Mouse (Mus musculus): ENCODE measurements around the gene Rimbp2. TPM values are rescaled to one million over a fixed set of nuclear protein-coding genes. Genes with fewer than 3 reads are reported as not detected.

Gene Rimbp2
- total and polyA plus RNA-seq, 3 experiments, result not detected

- H3K9me3 ChIP-seq (replicated peaks; ENCODE audit: insufficient read depth, low read length), result no peaks in the 10 kb centered on the region
- peak; percentile 16 for DNase-seq (ENCODE audit: low read depth, low spot score)
- no peak overlapping the region for H3K4me3 ChIP-seq (ENCODE audit: control insufficient read depth in 1 of 2, insufficient read depth in 1 of 2, low read depth in 2 of 2, low read length in 2 of 2)
- H3K9ac ChIP-seq (ENCODE audit: control insufficient read depth, low read depth, low read length, poor library complexity, severe bottlenecking), result no peak overlapping the region
- no peaks in the 10 kb centered on the region for H3K79me2 ChIP-seq (ENCODE audit: control insufficient read depth, insufficient read depth, low read length, poor library complexity)
- H3K27ac ChIP-seq (ENCODE audit: control insufficient read depth, low read depth, low read length), result no peak overlapping the region
- no peaks in the 10 kb centered on the region for H3K27me3 ChIP-seq (ENCODE audit: control insufficient read depth in 1 of 2, insufficient read depth in 2 of 2, low read length in 2 of 2)
- TF ChIP-seq ZKSCAN1 (IDR thresholded peaks at IDR 0.05; ENCODE audit: low read depth, low read length), result no peak
- no peak for TF ChIP-seq SIN3A (IDR thresholded peaks at IDR 0.05; ENCODE audit: low read length)
- TF ChIP-seq MAFK (IDR thresholded peaks at IDR 0.05; ENCODE audit: borderline replicate concordance, low read depth, low read length), result no peak
- no peaks in the 10 kb centered on the region for H3K36me3 ChIP-seq (ENCODE audit: control insufficient read depth in 1 of 2, insufficient read depth in 2 of 2, low read length in 2 of 2)
- H3K4me1 ChIP-seq (ENCODE audit: control insufficient read depth in 1 of 2, insufficient read depth in 2 of 2, low read length in 2 of 2), result no peaks in the 10 kb centered on the region
Observed at GRCm38 (mm10) chr5:128917116-128917959, 35.9 kb downstream of the Rimbp2 start.

GRCm38 (mm10) chr5:128913820-128914219, 39.5 kb downstream of the Rimbp2 start:
- Histone ChIP-seq H3K36me3 (ENCODE audit: control insufficient read depth in 1 of 2, insufficient read depth in 2 of 2, low read length in 2 of 2) (no peaks in the 10 kb centered on the region), H3K9ac (ENCODE audit: control insufficient read depth, low read depth, low read length, poor library complexity, severe bottlenecking) (no peak overlapping the region), H3K9me3 (replicated peaks; ENCODE audit: insufficient read depth, low read length) (no peaks in the 10 kb centered on the region), H3K27ac (ENCODE audit: control insufficient read depth, low read depth, low read length) (no peak overlapping the region), H3K4me3 (ENCODE audit: control insufficient read depth in 1 of 2, insufficient read depth in 1 of 2, low read depth in 2 of 2, low read length in 2 of 2) (no peak overlapping the region), H3K4me1 (ENCODE audit: control insufficient read depth in 1 of 2, insufficient read depth in 2 of 2, low read length in 2 of 2) (no peaks in the 10 kb centered on the region), H3K79me2 (ENCODE audit: control insufficient read depth, insufficient read depth, low read length, poor library complexity) (no peaks in the 10 kb centered on the region), H3K27me3 (ENCODE audit: control insufficient read depth in 1 of 2, insufficient read depth in 2 of 2, low read length in 2 of 2) (no peaks in the 10 kb centered on the region)
- DNase-seq (ENCODE audit: low read depth, low spot score), result no peak
- TF ChIP-seq POLR2AphosphoS2 (IDR thresholded peaks at IDR 0.05; ENCODE audit: low read length), result no peak
- TF ChIP-seq CTCF (IDR thresholded peaks at IDR 0.05 in 2 of 3, conservative IDR thresholded peaks at IDR 0.05 in 1 of 3; ENCODE audit: control insufficient read depth in 1 of 3, insufficient read depth in 1 of 3, low read depth in 2 of 3, low read length in 3 of 3, poor library complexity in 1 of 3, severe bottlenecking in 1 of 3), result peak in 1 of 3 experiments; percentile 8; a peak in 1 of 6 replicates
- no peak for TF ChIP-seq TBP (IDR thresholded peaks at IDR 0.05; ENCODE audit: low read depth, low read length)

DNA sequence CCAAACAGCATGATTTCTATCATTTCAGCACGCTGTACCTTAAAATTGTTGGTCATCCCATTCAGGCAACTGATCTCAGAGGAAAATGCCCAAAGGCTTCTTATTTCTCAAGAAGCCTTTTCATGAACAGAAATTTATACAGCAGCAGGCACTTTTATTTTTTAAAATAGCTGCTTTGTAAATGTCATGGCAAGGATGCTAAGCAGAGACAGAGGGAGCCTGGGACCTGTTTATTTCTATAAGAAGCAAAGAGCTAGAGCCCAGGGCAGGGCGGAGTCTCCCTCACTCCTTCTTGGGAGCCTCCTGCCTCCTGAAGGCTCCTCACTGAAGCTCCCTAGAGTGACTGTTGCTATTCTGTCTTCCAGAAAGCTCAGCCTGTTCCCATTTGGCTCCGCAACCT, 40.9 kb downstream of the Rimbp2 start:
- TF ChIP-seq CHD1 (IDR thresholded peaks at IDR 0.05; ENCODE audit: low read depth, low read length) (no peak), RCOR1 (IDR thresholded peaks at IDR 0.05; ENCODE audit: low read depth, low read length) (no peak), NELFE (IDR thresholded peaks at IDR 0.05; ENCODE audit: low read depth, low read length) (no peak), ZKSCAN1 (IDR thresholded peaks at IDR 0.05; ENCODE audit: low read depth, low read length) (no peak), NRF1 (IDR thresholded peaks at IDR 0.05; ENCODE audit: insufficient read depth, low read depth, low read length, poor library complexity, severe bottlenecking) (no peak), MYC (IDR thresholded peaks at IDR 0.05; ENCODE audit: low read depth, low read length) (no peak), ZNF384 (IDR thresholded peaks at IDR 0.05; ENCODE audit: low read depth, low read length) (no peak), POLR2AphosphoS5 (IDR thresholded peaks at IDR 0.05; ENCODE audit: borderline replicate concordance, low read depth, low read length) (no peak), MYB (IDR thresholded peaks at IDR 0.05; ENCODE audit: low read depth, low read length) (no peak), USF2 (IDR thresholded peaks at IDR 0.05; ENCODE audit: borderline replicate concordance in 1 of 2, insufficient read depth in 1 of 2, low read depth in 1 of 2, low read length in 2 of 2) (no peak), MXI1 (IDR thresholded peaks at IDR 0.05; ENCODE audit: low read depth, low read length) (no peak), KAT2A (conservative IDR thresholded peaks at IDR 0.05; ENCODE audit: low read depth, low read length) (no peak)
- H3K9me3 ChIP-seq (replicated peaks; ENCODE audit: insufficient read depth, low read length), result no peaks in the 10 kb centered on the region
- no peak for DNase-seq (ENCODE audit: low read depth, low spot score)
- no peaks in the 10 kb centered on the region for H3K79me2 ChIP-seq (ENCODE audit: control insufficient read depth, insufficient read depth, low read length, poor library complexity)
- H3K27me3 ChIP-seq (ENCODE audit: control insufficient read depth in 1 of 2, insufficient read depth in 2 of 2, low read length in 2 of 2), result no peaks in the 10 kb centered on the region
- no peak overlapping the region for H3K4me3 ChIP-seq (ENCODE audit: control insufficient read depth in 1 of 2, insufficient read depth in 1 of 2, low read depth in 2 of 2, low read length in 2 of 2)
- no peaks in the 10 kb centered on the region for H3K36me3 ChIP-seq (ENCODE audit: control insufficient read depth in 1 of 2, insufficient read depth in 2 of 2, low read length in 2 of 2)
- H3K27ac ChIP-seq (ENCODE audit: control insufficient read depth, low read depth, low read length), result no peak overlapping the region
- no peaks in the 10 kb centered on the region for H3K4me1 ChIP-seq (ENCODE audit: control insufficient read depth in 1 of 2, insufficient read depth in 2 of 2, low read length in 2 of 2)
- no peak overlapping the region for H3K9ac ChIP-seq (ENCODE audit: control insufficient read depth, low read depth, low read length, poor library complexity, severe bottlenecking)

Data from MEL (cell line).